Mouse (Mus musculus) CD4-positive naive resting alpha-beta T cell, adult 57 days (primary cell): Measurements from ENCODE around the gene Csnk2a1. TPM values are rescaled to one million over a fixed set of nuclear protein-coding genes. Genes with fewer than 3 reads are reported as not detected.

Experiments
- total RNA-seq: library from RNA; stranded (reverse); gene quantifications from one replicate; pipeline ENCODE4 v1.2.4, GENCODE M21; 2023

Csnk2a1 gene
- total RNA-seq, result 114 TPM

DNA sequence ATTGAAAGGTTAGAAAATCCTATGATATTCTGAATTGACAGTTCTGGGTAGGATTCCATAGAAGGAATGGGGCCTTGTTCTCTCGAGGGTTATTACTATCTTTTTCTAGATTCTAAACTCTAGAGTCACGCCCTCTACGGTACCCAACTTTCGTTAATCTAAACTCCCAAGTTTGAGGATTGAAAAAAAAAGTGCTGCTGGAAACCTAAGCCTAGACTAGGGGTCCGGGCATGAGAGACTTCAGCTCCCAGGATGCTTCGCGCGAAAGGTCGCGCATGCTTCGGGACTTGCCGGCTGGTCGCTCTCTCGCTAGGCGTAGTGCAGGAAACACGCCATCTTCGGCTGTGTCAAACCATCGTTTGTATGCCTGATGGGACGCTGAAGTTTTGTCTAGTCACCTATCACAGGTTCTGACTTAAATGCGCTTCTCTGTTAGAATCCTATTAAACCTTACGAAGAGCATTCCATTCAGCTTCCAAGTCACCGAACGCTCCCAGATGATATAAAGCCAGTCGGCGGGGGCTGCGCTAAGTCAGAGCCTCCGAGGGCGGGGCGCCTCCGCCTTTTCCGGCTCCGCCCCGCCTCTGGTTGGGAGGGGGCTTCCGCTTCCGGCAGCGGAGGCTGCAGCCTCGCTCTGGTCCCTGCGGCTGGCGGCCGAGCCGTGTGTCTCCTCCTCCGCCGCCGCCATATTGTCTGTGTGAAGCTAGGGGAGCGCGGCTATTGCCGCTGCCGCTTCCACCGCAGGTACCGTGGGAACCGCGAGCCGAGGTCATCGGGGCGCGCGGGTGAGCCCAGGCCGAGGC, at the start of gene Csnk2a1:
TSS of gene Csnk2a1 (plus strand) at position 592 of the 803 bp plus-strand sequence.

DNA sequence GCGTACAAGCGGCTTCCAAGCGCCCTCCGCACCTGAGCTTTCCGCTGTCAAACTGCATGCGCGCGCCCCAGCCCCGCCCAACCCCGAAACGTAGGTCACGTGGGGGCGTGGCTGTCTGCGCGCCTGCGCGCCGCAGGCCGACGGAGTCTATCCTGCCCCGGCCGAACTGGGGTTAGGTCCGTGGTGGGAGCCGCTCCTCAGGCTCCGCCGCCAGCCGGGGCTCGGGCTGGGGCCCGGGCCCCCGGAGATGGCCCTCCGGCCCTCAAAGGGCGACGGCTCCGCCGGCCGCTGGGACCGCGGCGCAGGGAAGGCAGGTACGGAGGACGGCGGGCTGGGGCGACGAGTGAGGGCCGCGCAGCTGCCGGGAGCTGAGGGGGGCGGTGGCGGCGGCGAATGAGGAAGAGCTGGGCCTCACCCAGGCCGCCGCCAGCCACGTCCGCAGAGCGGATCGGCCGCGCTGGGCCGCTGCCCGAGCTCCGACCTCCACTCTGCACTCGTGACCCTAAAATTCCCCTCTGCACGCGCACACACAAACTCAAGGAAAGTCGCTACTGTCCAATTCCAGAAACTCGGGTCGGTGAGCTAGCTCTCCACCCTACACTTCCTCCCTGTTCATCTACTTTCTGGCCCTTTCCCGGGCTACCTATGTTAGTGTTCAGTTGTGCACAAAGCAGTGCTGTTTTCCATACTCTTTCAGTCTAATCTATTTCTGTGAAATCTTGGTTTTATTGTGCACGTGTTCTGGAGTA, 67.3 kb downstream of the Csnk2a1 start, which contains the start of gene Tbc1d20:
TSS of gene Tbc1d20 (plus strand) at position 102 of the 749 bp plus-strand sequence.

Other genes starting within 250 kb of the Csnk2a1 start
- 5.3 TPM for gene Fam110a, start 246.6 kb upstream of the Csnk2a1 start, total RNA-seq
- gene Slc52a3, start 230.3 kb upstream of the Csnk2a1 start, total RNA-seq, result 1.6 TPM
- gene Scrt2, start 145.3 kb upstream of the Csnk2a1 start, total RNA-seq, result not detected
- gene Srxn1, start 121.3 kb upstream of the Csnk2a1 start, total RNA-seq, result 0.68 TPM
- gene Tcf15, start 83.3 kb upstream of the Csnk2a1 start, total RNA-seq, result not detected
- 55.5 TPM for gene Tbc1d20, start 67.0 kb downstream of the Csnk2a1 start, total RNA-seq
- gene Rbck1, start 105.8 kb downstream of the Csnk2a1 start, total RNA-seq, result 215 TPM
- 20.3 TPM for gene Trib3, start 117.2 kb downstream of the Csnk2a1 start, total RNA-seq
- not detected for gene Nrsn2, start 149.8 kb downstream of the Csnk2a1 start, total RNA-seq
- 0.80 TPM for gene Sox12, start 171.2 kb downstream of the Csnk2a1 start, total RNA-seq
- gene Zcchc3, start 188.2 kb downstream of the Csnk2a1 start, total RNA-seq, result 1.0 TPM
- gene 6820408C15Rik, start 188.7 kb downstream of the Csnk2a1 start, total RNA-seq, result not detected
- gene Defb23, start 237.8 kb downstream of the Csnk2a1 start, total RNA-seq, result not detected